Mouse (Mus musculus): Measurements from ENCODE around the gene Cap1. TPM values are rescaled to one million over a fixed set of nuclear protein-coding genes. Genes with fewer than 3 reads are reported as not detected.

Cap1 gene
- polyA plus RNA-seq, 1 experiment from 2014 or later: 44.3 TPM

DNA sequence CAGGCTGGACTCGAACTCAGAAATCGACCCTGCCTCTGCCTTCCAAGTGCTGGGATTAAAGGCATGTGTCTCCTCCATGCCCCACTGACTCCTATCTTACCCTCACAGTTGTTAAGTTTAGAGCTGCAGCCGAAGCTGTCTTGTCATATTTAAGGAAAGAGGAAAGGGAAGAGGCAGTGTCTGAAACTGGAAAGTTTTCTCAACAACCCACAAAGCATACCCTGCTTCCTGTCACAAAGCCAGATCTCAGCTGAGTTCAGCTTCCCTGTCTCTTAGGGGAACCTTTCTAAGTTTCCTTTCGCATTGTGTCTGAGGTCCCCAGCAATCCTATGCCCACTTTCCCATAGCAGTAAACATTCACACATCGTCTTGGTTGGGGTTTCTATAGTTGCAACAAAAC lies 6.3 kb upstream of the Cap1 start:
- Histone ChIP-seq H3K4me2 (ENCODE audit: low read depth, low read length) (no peak overlapping the region), H3K4me1 (ENCODE audit: control insufficient read depth, insufficient read depth, low read length) (peaks cover 17% of the 10 kb centered on the region), H3K36me3 (ENCODE audit: control insufficient read depth, insufficient read depth) (no peaks in the 10 kb centered on the region), H3K4me3 (ENCODE audit: low read length) (no peak overlapping the region), H3K27me3 (ENCODE audit: control insufficient read depth, insufficient read depth, low read length) (no peaks in the 10 kb centered on the region), H3K9me3 (replicated peaks; ENCODE audit: control insufficient read depth, low read length) (no peaks in the 10 kb centered on the region), H3K9ac (ENCODE audit: low read length) (no peak overlapping the region), H3K27ac (ENCODE audit: low read length) (peak overlapping the region; percentile 64)
- ATAC-seq (replicated peaks; ENCODE audit: extremely low read depth, insufficient read depth, low FRiP score): no peak
- 55% methylated on average over 5 of the region's 5 CpGs for WGBS

DNA sequence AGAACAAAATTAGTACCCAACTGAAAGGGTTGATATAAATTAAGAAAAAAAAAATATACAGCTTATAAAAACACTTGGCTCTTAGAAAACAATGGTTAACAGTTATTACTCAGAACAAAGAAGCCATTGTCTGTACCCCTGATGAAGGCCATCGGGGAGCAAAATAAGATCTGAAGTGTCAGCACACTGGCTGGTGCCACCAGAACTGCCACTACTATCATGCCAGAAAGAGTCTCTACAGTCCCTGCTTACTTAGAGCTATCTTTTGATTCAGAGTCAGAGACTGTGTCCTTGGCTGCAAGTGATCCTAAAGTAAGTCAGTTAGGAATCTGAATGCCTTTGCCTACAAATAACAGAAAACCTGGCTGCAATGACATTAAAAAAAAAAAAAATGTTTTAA lies 5.7 kb upstream of the Cap1 start:
- no peak overlapping the region for H3K4me2 ChIP-seq (ENCODE audit: low read depth, low read length)
- H3K27ac ChIP-seq (ENCODE audit: low read length): peak overlapping the region; percentile 64
- H3K36me3 ChIP-seq (ENCODE audit: control insufficient read depth, insufficient read depth): no peaks in the 10 kb centered on the region
- peaks cover 21% of the 10 kb centered on the region for H3K4me1 ChIP-seq (ENCODE audit: control insufficient read depth, insufficient read depth, low read length)
- no peaks in the 10 kb centered on the region for H3K9me3 ChIP-seq (replicated peaks; ENCODE audit: control insufficient read depth, low read length)
- no peak for ATAC-seq (replicated peaks; ENCODE audit: extremely low read depth, insufficient read depth, low FRiP score)
- WGBS: 35% methylated on average over 1 of the region's 1 CpGs
- no peaks in the 10 kb centered on the region for H3K27me3 ChIP-seq (ENCODE audit: control insufficient read depth, insufficient read depth, low read length)
- H3K4me3 ChIP-seq (ENCODE audit: low read length): no peak overlapping the region
- 0 out of 2 replicates have a peak overlapping the region, but pooled peaks have one; percentile 21 for H3K9ac ChIP-seq (ENCODE audit: low read length)

DNA sequence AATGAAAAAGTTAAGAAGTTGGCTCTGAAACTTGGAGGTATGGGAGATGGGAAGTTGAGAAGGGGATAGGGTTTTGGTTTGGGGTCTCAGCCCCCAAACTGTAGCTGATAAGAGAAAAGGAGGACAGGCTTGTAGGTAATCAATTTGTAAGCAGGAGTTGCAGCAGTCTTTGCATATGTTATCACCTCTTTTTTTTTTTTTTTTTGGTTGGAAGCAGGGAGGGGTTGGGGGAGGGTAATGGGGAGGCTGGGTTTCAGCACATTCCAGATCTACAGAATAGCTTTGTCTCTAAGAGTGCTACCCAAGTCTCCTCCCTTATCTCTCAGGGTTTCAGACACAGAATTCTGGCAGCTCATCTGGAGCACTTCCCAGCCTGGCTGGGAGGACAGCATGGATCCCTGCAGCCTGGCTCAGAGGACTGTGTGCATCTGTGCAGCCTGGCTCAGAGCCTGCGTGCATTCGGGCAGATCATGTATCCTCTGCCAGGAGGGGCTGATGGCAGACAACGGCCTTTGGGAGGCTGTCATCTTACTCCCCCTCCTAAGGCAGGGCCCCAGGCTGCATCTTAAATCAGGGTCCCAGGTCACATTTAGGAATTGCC lies 5.1 kb upstream of the Cap1 start:
- no peaks in the 10 kb centered on the region for H3K9me3 ChIP-seq (replicated peaks; ENCODE audit: control insufficient read depth, low read length)
- no peaks in the 10 kb centered on the region for H3K36me3 ChIP-seq (ENCODE audit: control insufficient read depth, insufficient read depth)
- peak; percentile 49 for ATAC-seq (replicated peaks; ENCODE audit: extremely low read depth, insufficient read depth, low FRiP score)
- H3K4me3 ChIP-seq (ENCODE audit: low read length): no peak overlapping the region
- no peak overlapping the region for H3K9ac ChIP-seq (ENCODE audit: low read length)
- H3K27ac ChIP-seq (ENCODE audit: low read length): peak overlapping the region; percentile 60
- 13% methylated on average over 3 of the region's 3 CpGs for WGBS
- H3K4me1 ChIP-seq (ENCODE audit: control insufficient read depth, insufficient read depth, low read length): peaks cover 21% of the 10 kb centered on the region
- no peak overlapping the region for H3K4me2 ChIP-seq (ENCODE audit: low read depth, low read length)
- no peaks in the 10 kb centered on the region for H3K27me3 ChIP-seq (ENCODE audit: control insufficient read depth, insufficient read depth, low read length)

DNA sequence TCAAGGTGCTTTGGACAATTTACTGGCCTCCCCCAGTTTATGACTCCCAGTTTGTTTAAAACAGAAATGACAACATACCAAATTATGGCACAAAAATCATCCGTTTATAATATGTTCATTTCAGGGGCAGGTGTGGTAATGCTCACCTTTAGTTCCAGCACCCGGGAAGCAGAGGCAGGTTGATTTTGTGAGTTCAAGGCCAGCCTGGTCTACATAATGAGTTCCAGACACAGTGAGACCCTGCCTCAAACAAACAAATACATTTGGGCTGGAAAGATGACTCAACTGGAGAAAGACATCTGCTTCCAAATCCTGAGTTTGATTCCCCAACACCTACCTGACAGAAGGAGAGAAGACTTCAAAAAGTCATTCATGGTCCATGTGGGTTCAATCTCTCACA lies 1.5 kb upstream of the Cap1 start:
- H3K4me2 ChIP-seq (ENCODE audit: low read depth, low read length): peak overlapping the region; percentile 89; the same call in 1 of the 2 replicates
- no peaks in the 10 kb centered on the region for H3K36me3 ChIP-seq (ENCODE audit: control insufficient read depth, insufficient read depth)
- peaks cover 38% of the 10 kb centered on the region for H3K4me1 ChIP-seq (ENCODE audit: control insufficient read depth, insufficient read depth, low read length)
- H3K4me3 ChIP-seq (ENCODE audit: low read length): no peak overlapping the region
- no peaks in the 10 kb centered on the region for H3K27me3 ChIP-seq (ENCODE audit: control insufficient read depth, insufficient read depth, low read length)
- WGBS: 78% methylated on average over 2 of the region's 2 CpGs
- peak overlapping the region; percentile 97 for H3K27ac ChIP-seq (ENCODE audit: low read length)
- ATAC-seq (replicated peaks; ENCODE audit: extremely low read depth, insufficient read depth, low FRiP score): no peak
- H3K9me3 ChIP-seq (replicated peaks; ENCODE audit: control insufficient read depth, low read length): no peaks in the 10 kb centered on the region
- H3K9ac ChIP-seq (ENCODE audit: low read length): no peak overlapping the region

DNA sequence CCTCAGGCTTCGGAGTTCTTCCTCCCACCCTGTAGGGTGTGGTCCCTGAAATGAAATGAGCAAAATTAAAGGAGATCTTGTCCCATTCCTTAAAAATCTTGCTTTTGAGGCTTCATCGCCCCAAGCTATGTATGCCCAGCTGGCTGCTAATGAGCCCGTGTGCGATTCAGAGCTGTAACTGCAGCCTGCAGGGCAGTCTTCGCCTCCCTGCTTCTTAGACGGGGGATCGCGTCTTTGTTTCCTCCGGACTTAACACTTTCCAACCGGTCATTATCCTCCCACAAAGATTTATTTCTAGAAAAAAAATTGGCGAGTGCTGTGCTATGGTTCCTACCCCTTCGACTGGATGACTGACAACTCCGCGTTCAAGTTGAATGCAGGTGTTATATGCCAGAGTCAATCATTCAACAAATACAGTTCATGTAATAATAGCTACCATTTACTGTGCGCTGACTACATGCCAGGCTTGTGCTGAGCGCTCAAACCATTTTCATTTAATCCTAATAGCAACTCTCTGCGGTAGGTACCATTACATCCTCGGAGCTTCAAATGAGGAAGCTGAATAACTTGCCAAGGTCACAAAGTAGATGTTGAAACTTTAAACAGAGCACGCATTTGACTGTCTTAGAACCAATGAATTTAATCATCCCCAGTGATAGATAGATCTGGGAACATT lies 861 bp upstream of the Cap1 start:
- 6% methylated on average over 19 of the region's 19 CpGs for WGBS

DNA sequence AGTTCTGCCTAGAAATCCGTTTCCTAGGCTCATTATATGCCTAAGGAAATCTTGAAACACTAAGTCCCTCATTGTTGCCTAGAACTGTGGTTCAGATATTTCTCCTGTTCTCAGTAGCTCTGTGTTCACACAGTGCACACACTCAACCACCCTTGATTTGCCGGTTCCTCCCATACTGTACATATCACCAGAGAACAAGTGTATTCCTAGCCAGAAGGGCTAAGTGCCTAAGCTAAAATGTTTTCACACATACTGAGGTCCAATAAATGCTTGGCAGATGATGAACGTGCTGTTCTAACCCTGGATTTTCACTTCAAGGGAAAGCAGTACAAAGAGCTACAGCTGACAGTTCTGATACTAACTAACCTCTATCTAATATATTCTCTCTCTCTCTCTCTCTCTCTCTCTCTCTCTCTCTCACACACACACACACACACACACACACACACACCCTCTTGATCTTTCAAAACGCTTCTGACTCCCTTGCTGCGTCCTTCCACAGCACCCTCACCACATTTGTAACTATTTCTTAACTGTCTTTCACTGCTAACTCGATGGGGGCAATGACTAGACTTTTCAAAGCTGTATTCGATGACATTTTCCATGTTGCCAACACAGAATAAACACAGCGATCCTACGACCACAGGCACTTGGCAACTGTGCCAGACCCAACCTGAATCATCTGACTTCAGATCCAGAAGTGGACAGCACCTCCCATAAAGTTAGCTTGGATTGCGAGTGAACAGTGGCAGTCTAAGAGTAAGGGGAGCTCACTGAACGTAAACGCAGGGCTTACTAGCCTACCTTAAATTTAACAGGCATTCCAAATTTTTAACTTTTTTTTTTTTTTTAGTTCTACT lies 1.1 kb downstream of the Cap1 start:
- Histone ChIP-seq H3K27me3 (ENCODE audit: control insufficient read depth, insufficient read depth, low read length) (no peaks in the 10 kb centered on the region), H3K36me3 (ENCODE audit: control insufficient read depth, insufficient read depth) (no peaks in the 10 kb centered on the region), H3K4me3 (ENCODE audit: low read length) (peak overlapping the region; percentile 95), H3K9ac (ENCODE audit: low read length) (peak overlapping the region; percentile 93), H3K4me2 (ENCODE audit: low read depth, low read length) (peak overlapping the region; percentile 83), H3K4me1 (ENCODE audit: control insufficient read depth, insufficient read depth, low read length) (peaks cover 35% of the 10 kb centered on the region), H3K9me3 (replicated peaks; ENCODE audit: control insufficient read depth, low read length) (no peaks in the 10 kb centered on the region), H3K27ac (ENCODE audit: low read length) (peak overlapping the region; percentile 97)
- ATAC-seq (replicated peaks; ENCODE audit: extremely low read depth, insufficient read depth, low FRiP score): no peak
- WGBS: 15% methylated on average over 12 of the region's 12 CpGs

More for the DNA sequence above, 861 bp upstream of the Cap1 start:
- Histone ChIP-seq H3K4me3 (ENCODE audit: low read length) (peak overlapping the region; percentile 95), H3K36me3 (ENCODE audit: control insufficient read depth, insufficient read depth) (no peaks in the 10 kb centered on the region), H3K9ac (ENCODE audit: low read length) (peak overlapping the region; percentile 75), H3K27me3 (ENCODE audit: control insufficient read depth, insufficient read depth, low read length) (no peaks in the 10 kb centered on the region), H3K4me2 (ENCODE audit: low read depth, low read length) (peak overlapping the region; percentile 89), H3K4me1 (ENCODE audit: control insufficient read depth, insufficient read depth, low read length) (peaks cover 41% of the 10 kb centered on the region), H3K27ac (ENCODE audit: low read length) (peak overlapping the region; percentile 97), H3K9me3 (replicated peaks; ENCODE audit: control insufficient read depth, low read length) (no peaks in the 10 kb centered on the region)
- no peak for ATAC-seq (replicated peaks; ENCODE audit: extremely low read depth, insufficient read depth, low FRiP score)

DNA sequence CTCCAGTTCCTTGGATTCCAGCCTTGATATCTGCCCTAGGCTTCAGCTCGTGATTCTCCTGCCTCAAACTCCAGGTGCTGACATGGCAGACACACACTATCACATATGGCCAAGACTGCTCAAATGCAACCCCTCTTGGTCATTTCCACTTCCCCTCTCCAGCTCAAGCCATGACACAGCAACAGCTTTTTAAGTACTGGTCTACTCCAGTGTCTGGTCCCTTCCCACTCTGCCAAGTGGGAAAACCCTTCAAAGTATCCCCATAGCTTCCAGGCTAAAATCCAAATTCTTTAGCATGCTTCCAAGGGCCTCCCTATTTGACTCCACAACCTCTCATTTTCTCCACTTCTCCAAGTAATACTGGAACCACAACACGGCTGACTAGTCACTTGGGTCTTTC lies 1.8 kb downstream of the Cap1 start:
- Histone ChIP-seq H3K9me3 (replicated peaks; ENCODE audit: control insufficient read depth, low read length) (no peaks in the 10 kb centered on the region), H3K27me3 (ENCODE audit: control insufficient read depth, insufficient read depth, low read length) (no peaks in the 10 kb centered on the region), H3K4me3 (ENCODE audit: low read length) (peak overlapping the region; percentile 95), H3K4me2 (ENCODE audit: low read depth, low read length) (peak overlapping the region; percentile 83), H3K27ac (ENCODE audit: low read length) (peak overlapping the region; percentile 97), H3K36me3 (ENCODE audit: control insufficient read depth, insufficient read depth) (no peaks in the 10 kb centered on the region), H3K4me1 (ENCODE audit: control insufficient read depth, insufficient read depth, low read length) (peaks cover 35% of the 10 kb centered on the region), H3K9ac (ENCODE audit: low read length) (peak overlapping the region; percentile 93)
- 33% methylated on average over 2 of the region's 2 CpGs for WGBS
- no peak for ATAC-seq (replicated peaks; ENCODE audit: extremely low read depth, insufficient read depth, low FRiP score)

DNA sequence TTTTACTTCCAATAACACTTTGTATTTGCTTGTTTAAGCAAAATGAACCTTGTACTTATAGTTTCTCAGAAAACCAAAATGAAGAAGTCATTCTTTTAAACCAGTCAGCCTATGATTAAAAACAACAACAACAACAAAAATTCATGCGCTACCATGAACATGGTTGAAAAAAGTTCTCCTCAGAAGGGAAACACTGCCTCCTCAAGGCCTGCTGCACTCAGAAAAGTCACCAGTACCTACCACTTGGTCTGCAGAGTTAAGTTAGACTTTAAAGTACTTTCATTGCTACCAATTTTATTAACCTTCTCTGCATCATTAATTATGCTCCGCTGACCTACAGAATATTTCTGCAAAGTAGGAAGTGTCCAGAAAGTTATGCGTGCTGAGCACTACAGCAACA lies 2.6 kb downstream of the Cap1 start:
- no peak for ATAC-seq (replicated peaks; ENCODE audit: extremely low read depth, insufficient read depth, low FRiP score)
- no peaks in the 10 kb centered on the region for H3K27me3 ChIP-seq (ENCODE audit: control insufficient read depth, insufficient read depth, low read length)
- H3K4me1 ChIP-seq (ENCODE audit: control insufficient read depth, insufficient read depth, low read length): peaks cover 42% of the 10 kb centered on the region
- peak overlapping the region; percentile 83 for H3K4me2 ChIP-seq (ENCODE audit: low read depth, low read length)
- peak overlapping the region; percentile 93 for H3K9ac ChIP-seq (ENCODE audit: low read length)
- no peaks in the 10 kb centered on the region; the same call in 1 of the 2 replicates for H3K36me3 ChIP-seq (ENCODE audit: control insufficient read depth, insufficient read depth)
- H3K27ac ChIP-seq (ENCODE audit: low read length): peak overlapping the region; percentile 97; the same call in 1 of the 2 replicates
- no peak overlapping the region; the same call in 1 of the 2 replicates for H3K4me3 ChIP-seq (ENCODE audit: low read length)
- WGBS: 87% methylated on average over 3 of the region's 3 CpGs
- H3K9me3 ChIP-seq (replicated peaks; ENCODE audit: control insufficient read depth, low read length): no peaks in the 10 kb centered on the region
